Mouse (Mus musculus) heart, postnatal 4 days (tissue): ENCODE measurements around the gene Fabp3. TPM values are rescaled to one million over a fixed set of nuclear protein-coding genes. Genes with fewer than 3 reads are reported as not detected.

Experiments used
- DNase-seq: peaks from one replicate; pipeline ENCODE4 v3.0.0; 2021
- total RNA-seq, 2 experiments: library from RNA; stranded (reverse); gene quantifications; 2 replicates each; pipeline ENCODE4 v1.2.3; 2021

Gene Fabp3
- total RNA-seq, 2 experiments from 2014 or later: 6,197 to 6,868 TPM

GRCm38 (mm10) chr4:130295047-130295745 is 13.2 kb upstream of the Fabp3 start:
- DNase-seq: peak; percentile 48

GRCm38 (mm10) chr4:130296243-130296965 is 12.0 kb upstream of the Fabp3 start:
- no peak for DNase-seq

GRCm38 (mm10) chr4:130297123-130297529 is 11.3 kb upstream of the Fabp3 start:
- DNase-seq: no peak

- DNase-seq: peak; percentile 83
These were observed 9.3 kb upstream of the Fabp3 start for GRCm38 (mm10) chr4:130298877-130299628.

- DNase-seq: no peak
These were observed 8.8 kb upstream of the Fabp3 start for GRCm38 (mm10) chr4:130299629-130300018.

- DNase-seq: no peak
These were observed 6.0 kb upstream of the Fabp3 start for GRCm38 (mm10) chr4:130302285-130302870.

- DNase-seq: no peak
These were observed 3.6 kb upstream of the Fabp3 start for GRCm38 (mm10) chr4:130304746-130305145.

GRCm38 (mm10) chr4:130306796-130307630 is 1.4 kb upstream of the Fabp3 start:
- peak; percentile 79 for DNase-seq

- DNase-seq: peak; percentile 83
These were observed 554 bp upstream of the Fabp3 start for GRCm38 (mm10) chr4:130307851-130308230.

GRCm38 (mm10) chr4:130309254-130309653 is 859 bp downstream of the Fabp3 start:
- no peak for DNase-seq

- peak; percentile 66 for DNase-seq
These were observed 4.1 kb downstream of the Fabp3 start for GRCm38 (mm10) chr4:130312526-130312925.

GRCm38 (mm10) chr4:130313552-130313951 is 5.2 kb downstream of the Fabp3 start:
- no peak for DNase-seq

GRCm38 (mm10) chr4:130315771-130316527 is 7.6 kb downstream of the Fabp3 start:
- peak; percentile 81 for DNase-seq

- DNase-seq: peak; percentile 51
These were observed 8.3 kb downstream of the Fabp3 start for GRCm38 (mm10) chr4:130316691-130317090.

- no peak for DNase-seq
These were observed 9.7 kb downstream of the Fabp3 start for GRCm38 (mm10) chr4:130318122-130318521.

GRCm38 (mm10) chr4:130319564-130319963 is 11.2 kb downstream of the Fabp3 start:
- DNase-seq: no peak

- no peak for DNase-seq
These were observed 13.2 kb downstream of the Fabp3 start for GRCm38 (mm10) chr4:130321640-130322039.

- no peak for DNase-seq
These were observed 14.2 kb downstream of the Fabp3 start for GRCm38 (mm10) chr4:130322567-130322966.

- DNase-seq: no peak
These were observed 14.8 kb downstream of the Fabp3 start for GRCm38 (mm10) chr4:130323165-130323564.

- DNase-seq: peak; percentile 82
These were observed 15.2 kb downstream of the Fabp3 start for GRCm38 (mm10) chr4:130323607-130324006.

GRCm38 (mm10) chr4:130325446-130325845 is 17.1 kb downstream of the Fabp3 start:
- no peak for DNase-seq
